Mouse (Mus musculus): Measurements from ENCODE around the gene Shank3. TPM values are rescaled to one million over a fixed set of nuclear protein-coding genes. Genes with fewer than 3 reads are reported as not detected.

The Shank3 gene
- polyA plus RNA-seq, 1 experiment, result 3.0 TPM

DNA sequence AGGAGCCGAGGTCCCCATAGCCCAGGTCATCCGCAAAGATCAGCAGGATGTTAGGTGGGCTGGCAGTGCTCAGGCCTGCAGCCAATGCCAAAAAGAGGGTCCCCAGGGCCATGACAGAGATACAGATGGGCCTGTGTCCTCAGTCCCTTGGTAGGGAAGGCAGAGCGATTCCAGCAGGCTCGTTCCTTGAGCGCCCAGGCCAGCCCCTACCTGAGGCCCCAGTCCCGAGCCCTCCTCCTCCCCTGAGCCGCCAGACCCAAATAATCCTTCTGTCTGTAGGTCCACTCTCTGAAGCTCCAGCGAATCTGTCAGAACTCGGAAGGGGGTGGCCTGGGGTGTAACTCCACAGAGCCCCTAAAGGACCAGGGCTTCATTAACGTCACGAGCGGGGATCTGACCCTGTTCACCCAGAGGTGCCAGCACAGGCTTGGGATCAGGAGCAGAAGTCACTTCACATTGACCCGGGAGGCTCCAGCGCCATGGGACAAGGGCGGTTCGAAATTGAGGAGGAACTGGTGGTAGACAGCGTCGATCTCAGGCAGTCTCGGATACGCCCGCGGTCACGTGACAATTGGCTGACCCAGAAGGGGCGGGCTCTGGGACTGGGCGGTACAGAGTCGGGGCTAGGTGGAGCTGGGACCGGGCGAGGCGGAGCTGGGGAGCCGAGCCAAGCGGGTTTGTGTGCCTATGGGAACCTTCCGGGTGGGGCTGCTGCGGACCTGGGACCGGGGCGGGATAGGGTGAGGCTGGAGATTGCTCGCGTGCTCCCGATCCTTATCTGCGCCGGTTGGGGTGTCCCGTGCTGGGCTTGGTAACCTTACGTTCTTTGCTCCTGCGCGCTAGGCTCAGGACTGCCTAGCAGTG is 23.6 kb upstream of the Shank3 start:
- WGBS, result 10% methylated on average over 44 of the region's 44 CpGs
- peak; percentile 84 for DNase-seq (ENCODE audit: low read depth, low spot score)

DNA sequence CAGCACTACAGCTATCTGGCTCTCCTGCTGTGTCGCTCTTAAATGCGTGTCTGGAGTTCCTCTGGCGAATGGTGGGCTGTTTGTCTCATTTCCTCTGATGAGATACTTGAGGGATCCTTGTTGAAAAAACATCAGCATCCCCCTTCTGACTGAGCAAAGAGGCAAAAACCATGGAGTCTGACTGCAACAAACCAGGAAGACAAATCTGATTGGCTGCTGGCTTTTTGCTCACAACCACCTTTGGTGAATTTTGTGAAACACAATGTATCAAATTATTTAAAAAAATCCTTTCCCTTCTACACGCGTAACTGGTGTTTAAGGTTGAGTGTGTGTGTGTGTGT is 23.0 kb upstream of the Shank3 start:
- DNase-seq (ENCODE audit: low read depth, low spot score), result no peak
- WGBS, result 9% methylated on average over 5 of the region's 5 CpGs

DNA sequence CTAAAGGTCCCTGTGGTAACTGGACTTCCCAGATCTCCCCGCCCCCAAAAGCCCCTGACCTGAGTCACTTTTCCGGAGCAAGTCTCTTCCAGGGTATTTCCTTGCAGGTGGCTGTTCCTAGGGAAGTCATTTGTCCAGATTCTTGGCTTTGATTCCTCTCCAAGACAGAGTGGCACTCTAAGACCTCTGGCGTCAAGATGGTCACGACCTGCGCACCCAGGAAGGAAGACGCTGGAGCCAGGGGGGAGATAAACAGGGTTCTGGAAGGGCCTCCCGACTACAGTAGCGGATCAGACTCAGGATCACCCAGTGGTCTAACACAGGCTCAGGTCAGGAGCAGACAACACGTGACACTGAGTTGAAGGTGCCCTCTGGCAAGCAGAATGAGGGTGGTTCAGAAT is 22.3 kb upstream of the Shank3 start, which contains the start of gene Arsa:
Arsa (minus strand) TSS at position 335 of the 401 bp plus-strand sequence.
- 55% methylated on average over 9 of the region's 9 CpGs for WGBS
- no peak for DNase-seq (ENCODE audit: low read depth, low spot score)

DNA sequence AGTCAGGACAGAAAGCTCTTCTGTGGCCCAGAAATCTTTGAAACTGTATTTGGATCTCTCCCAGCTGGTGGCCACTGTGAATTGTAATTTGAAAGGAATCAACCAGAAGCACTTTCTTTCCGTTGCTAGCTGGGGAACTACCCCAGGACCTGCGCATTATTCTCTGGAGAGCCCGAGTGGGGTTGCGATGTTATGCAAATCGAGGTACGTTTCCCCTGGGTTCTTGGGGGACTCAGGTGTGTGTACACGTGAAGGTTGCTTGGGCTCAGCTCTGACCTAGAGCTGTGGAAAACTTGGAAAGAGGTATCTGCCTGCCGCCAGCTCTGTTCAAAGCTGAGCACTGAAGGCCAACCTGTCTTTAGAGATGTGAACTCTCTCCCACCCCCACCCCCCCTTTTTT is 21.6 kb upstream of the Shank3 start:
- 79% methylated on average over 8 of the region's 8 CpGs for whole genome bisulfite sequencing

DNA sequence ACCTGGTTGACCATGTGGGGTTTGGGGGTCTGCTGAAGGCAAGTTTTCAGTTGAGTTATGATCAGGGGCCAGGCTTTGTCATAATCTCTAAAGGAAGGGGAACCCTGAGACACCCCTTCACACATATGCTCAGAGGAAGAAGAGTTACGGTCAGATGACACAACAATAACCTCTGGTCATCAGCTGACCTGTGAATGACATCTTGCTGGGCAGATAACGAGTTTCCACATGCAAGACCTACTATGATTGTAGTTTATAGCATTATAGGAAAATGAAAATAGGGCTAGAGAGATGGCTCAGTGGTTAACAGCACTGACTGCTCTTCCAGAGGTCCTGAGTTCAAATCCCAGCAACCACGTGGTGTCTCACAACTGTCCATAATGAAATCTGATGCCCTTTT is 20.8 kb upstream of the Shank3 start:
- no peak for DNase-seq (ENCODE audit: low read depth, low spot score)
- WGBS, result 84% methylated on average over 3 of the region's 3 CpGs

More for the DNA sequence above, 21.6 kb upstream of the Shank3 start:
- DNase-seq (ENCODE audit: low read depth, low spot score), result no peak

DNA sequence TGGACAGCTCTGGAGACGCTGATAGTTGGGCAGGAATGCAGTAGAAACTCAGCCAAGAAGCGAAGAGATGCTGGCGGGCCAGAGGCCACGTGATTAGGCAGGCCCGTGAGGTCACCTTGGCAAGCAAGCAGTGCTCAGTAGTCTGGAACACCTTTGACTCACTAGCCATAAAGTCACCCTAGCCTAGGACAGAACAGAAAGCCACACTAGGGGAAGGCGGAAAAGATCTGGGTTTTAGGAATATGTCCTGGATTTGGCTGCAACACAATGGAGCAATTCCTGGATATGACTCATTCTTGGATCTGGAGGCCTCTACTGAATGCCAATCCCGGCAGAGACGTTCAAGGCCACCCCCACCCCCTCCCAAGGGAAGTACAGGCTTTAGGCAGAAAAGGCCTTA is 18.8 kb upstream of the Shank3 start:
- peak; percentile 57 for DNase-seq (ENCODE audit: low read depth, low spot score)
- WGBS, result 20% methylated on average over 8 of the region's 8 CpGs

DNA sequence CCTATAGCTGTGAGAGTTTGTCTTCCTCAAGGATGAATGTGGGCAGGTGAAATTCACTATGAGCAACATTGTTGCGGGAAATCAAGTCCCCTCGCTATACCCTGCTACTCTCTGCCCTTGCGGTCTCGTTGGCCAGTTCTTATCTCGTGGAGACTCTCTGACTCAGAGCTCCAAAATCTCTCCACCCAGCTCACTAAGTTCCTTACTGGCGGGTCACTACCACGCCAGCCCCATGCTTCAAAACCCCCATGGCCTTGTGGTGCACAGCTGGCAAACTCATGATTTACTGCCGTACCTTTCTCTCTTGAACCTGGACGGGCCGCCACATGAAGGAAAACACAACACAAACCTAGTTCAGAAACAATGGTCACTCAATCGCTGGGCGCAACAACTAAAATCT is 11.2 kb upstream of the Shank3 start:
- 66% methylated on average over 12 of the region's 12 CpGs for WGBS
- DNase-seq (ENCODE audit: low read depth, low spot score), result no peak

DNA sequence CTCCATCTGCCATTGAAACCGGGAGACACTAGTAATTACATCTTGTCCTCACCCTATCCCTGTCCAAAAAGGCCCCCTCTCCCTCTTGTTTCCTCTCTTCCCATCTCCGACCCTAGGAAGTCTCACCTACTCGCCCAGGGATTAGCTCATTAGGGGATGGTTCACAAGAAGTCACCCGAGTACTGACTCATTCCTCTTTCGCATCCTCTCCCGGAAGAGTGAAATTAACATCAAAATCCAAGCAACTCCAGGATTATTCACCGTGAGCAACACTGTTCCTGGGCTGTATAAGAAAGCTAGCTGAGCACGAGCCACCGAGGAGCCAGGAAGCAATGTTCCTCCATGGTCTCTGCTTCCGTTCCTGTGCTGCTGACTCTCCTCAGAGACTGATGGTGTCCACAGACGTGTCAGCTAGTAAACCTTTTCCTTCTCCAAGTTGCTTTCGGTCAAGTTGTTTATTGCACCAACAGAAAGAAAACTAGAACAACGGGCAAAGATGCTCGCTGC is 10.8 kb upstream of the Shank3 start:
- no peak for DNase-seq (ENCODE audit: low read depth, low spot score)
- 48% methylated on average over 14 of the region's 14 CpGs for WGBS

DNA sequence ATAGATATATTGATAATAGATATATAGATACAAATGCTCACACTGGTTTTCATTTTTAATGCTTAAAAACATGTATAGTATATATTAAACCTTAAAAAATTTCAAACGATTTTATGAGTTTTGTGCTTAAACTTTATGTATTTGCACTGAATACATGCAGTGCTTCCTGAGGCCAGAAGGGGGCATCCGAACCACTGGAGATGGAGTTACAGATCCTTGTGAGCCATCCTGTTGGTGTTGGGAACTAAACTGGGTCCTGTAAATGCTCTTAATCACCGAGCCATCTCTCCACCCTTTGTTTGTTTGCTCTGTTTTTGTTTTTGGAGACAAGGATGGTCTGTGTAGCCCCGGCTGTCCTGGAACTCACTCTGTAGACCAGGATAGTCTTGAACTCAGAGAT is 4.5 kb upstream of the Shank3 start:
- WGBS, result 73% methylated on average over 4 of the region's 4 CpGs
- no peak for DNase-seq (ENCODE audit: low read depth, low spot score)

DNA sequence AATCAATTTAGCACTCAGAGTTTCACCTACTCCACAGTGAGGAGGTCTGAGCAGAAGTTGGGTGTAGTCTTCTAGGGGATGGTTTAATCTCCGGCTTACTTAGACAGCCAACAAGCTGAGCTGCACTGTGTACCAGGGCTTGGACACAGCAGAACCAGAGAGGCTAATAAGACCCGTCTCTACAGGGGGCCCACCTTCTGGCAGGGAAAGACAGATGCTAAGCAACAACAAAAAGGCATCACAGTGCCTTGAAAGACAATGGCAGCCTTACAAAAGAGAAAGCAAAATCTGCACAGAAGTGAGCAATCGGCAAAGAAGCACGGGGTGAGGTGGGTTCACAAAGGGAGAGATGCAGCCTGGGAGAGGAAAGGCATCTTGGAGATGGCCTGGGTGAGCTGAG is 3.3 kb upstream of the Shank3 start:
- no peak for DNase-seq (ENCODE audit: low read depth, low spot score)
- 65% methylated on average over 4 of the region's 4 CpGs for WGBS

DNA sequence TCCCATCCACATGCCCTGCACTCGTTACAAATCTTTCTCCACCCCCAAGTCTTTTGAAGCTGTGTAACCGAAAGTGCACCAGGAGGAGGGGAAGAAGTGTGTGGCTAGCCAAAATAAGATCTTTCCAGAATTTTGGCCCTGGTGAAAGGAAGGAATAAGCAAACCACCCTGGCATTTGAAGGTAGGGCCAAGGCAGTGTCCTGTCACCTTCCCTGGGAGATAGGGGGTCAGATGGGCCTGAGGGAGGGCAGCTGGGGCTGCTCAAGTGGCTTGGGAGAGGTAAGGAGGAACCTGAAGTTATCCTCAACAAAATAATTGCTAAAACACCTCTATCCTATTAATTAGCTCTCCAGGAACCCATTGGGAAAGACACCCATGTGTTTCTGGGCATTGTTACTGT is 2.6 kb upstream of the Shank3 start:
- no peak for DNase-seq (ENCODE audit: low read depth, low spot score)
- 35% methylated on average over 2 of the region's 2 CpGs for WGBS

DNA sequence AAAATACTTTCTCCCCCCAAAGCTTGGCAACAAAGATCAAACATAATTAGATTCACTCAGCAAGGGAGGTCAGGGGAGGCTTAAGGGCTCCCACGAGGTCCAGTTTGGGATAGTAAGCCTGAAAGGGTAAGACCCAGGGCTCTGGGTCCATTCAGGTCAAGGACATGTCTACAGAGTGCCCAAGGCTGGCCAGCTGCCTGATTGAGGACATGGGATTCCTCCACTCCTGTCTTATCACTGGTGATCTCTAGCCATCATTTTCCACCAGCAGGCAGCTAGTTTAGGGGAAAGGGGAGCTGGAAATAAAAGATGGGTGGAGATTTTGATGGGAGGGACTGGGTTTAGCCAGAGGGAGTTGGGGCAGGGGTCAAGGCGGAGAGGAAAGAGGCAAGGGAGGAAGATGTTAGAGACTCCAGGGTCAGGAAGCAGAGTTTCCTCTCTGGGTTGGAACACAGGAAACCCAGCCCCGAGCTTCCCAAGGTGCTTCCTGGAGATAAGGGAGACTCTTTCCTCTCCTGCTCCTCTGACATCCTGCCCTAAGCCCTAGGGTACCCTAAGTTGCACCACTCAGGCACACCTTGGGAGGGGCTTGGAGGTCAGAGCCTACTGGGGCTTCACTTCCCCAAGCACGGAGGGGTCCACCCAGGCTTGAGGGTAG is 1.9 kb upstream of the Shank3 start:
- DNase-seq (ENCODE audit: low read depth, low spot score), result no peak
- WGBS, result 22% methylated on average over 4 of the region's 4 CpGs

DNA sequence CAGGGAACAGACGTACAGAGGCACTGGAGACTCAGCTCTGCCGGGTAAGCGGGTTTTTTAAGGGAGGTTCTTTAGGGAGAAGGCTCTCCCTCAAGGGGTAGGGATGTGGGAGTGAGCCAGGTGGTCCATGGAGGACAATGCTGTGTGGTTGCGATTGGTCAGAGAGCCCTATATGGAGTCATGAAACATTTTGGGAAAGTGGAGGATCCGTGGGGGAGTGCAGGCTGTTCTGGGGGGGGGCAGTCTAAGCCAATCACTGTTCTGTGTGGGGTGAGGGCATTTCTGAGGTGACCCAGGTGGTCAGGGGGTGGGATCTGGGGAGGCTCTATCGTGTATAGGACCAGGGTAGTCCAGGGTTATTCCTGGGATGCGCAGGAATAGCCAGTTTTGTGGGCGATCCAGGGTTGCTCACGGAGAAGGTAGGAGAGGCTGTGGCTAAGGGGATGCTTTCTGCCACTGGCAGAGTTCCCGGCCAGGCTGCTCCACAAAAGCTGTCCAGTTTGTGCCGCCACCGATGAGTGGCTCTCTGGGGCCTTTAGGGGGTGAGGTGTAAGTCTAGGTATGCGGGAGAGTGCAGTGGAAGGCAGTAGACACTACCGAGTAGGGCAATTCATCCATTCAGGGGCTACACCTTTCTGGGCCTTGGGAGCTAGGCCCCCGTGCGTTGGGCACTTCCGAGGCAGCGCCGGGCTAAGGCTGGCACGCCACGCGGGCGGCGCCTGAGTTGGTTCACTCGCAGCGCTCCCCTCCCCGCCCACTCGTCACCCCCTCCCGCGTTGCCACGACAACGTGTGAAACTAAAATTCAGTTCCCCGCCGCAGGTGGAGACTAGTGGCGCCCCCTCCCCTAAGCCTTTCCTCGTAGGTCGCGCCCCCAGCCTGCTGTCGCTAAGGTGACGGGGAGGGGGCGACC is 1.1 kb upstream of the Shank3 start:
- no peak for DNase-seq (ENCODE audit: low read depth, low spot score)
- WGBS, result 5% methylated on average over 41 of the region's 41 CpGs

DNA sequence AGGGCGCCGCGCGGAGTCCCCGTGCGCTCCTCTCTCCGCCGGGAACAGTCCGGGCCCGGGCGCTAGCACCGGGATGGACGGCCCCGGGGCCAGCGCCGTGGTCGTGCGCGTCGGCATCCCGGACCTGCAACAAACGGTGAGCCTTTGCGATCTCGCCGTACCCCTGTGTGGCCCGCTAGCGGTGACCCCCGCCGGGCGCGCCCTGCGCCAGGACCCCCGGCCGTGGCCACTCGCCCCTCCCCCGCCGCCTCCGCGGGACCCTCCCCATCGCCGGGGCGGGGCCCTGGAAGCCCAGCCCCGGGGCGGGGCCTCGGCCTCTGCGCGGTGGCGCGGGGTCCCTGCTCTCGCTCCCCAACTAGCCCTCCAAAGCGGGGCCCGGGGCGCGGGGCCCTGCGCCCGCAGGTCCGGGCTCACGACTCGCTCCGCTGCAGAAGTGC is 379 bp downstream of the Shank3 start:
- 2% methylated on average over 57 of the region's 60 CpGs for WGBS
- DNase-seq (ENCODE audit: low read depth, low spot score), result no peak

DNA sequence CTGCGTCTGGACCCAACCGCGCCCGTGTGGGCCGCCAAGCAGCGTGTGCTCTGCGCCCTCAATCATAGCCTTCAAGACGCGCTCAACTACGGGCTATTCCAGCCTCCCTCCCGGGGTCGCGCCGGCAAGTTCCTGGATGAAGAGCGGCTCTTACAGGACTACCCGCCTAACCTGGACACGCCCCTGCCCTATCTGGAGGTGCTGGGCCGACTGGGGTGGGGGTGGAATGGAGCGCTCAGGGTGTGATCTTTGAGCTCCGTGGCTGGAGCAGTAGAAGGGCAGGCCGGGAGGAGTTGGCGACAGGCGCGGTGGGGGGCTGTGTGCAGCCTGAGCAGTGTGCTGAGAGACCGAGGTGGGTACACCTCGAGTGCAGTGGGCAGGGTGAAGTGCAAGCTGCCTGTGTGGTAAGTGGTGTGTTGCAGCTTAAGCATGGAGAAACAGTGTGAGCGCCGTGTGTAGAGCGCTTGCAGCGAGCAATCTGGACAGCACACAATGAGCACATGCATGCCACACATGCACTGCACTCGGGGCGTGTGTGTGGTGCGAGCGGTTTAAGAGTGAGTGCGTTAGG is 883 bp downstream of the Shank3 start:
- 6% methylated on average over 35 of the region's 35 CpGs for WGBS
- no peak for DNase-seq (ENCODE audit: low read depth, low spot score)

DNA sequence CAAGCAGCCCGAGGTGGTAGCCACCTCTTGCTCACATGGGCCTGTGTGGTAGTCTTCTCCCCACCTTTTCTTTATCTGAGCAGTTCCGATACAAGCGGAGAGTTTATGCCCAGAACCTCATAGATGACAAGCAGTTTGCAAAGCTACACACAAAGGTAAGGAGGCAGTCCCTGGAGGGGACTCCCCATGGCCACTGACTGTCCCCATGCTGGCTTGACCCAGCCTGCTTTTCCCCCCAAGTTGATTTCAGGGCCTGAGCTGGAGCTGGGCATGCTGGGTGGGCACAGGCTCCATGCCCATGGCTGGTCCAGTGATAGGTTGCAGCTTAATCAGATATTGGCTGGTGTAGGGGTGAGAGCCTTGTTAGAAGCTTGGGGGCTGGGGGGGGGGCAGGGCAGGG is 1.9 kb downstream of the Shank3 start:
- WGBS, result 89% methylated on average over 3 of the region's 3 CpGs
- no peak for DNase-seq (ENCODE audit: low read depth, low spot score)

DNA sequence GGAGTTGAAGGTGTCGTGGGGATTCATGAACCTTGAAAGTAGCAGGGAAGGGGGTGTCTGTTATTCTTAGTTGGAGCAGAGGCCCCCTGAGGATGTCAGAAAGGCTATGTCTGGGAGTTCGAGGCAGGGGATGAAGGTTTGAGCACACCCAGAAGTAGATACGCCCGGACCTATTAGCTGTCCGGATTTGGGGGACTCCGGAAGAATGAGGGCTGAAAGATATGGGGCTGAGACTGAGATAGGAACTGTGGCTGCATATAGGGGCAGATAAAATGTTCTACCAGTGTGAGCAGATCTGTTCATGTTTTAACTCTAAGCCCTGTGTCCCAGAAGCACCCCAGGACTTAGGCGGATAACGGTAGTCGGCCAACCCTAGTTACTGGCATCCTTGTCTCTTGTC is 5.4 kb downstream of the Shank3 start:
- WGBS, result 88% methylated on average over 9 of the region's 9 CpGs
- DNase-seq (ENCODE audit: low read depth, low spot score), result no peak

DNA sequence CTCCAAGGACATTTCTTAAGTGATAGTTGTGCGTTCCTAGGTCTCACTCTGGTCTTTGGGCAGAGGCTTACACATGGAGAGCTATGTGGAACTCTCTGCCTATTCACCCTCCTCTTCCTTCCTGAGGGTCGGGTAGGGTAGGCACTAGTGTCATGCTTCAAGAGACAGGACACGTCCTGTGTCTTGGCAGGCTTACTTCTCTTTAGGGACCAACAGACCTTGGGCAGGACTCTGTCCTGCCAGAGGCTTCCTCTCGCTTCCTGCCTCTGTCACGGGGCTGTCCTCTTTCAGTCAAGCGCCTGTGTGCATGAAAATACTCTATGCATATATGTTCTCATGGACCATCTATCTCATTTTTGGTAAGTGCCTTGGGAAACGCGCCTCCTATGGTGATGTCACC is 8.3 kb downstream of the Shank3 start:
- DNase-seq (ENCODE audit: low read depth, low spot score), result no peak

DNA sequence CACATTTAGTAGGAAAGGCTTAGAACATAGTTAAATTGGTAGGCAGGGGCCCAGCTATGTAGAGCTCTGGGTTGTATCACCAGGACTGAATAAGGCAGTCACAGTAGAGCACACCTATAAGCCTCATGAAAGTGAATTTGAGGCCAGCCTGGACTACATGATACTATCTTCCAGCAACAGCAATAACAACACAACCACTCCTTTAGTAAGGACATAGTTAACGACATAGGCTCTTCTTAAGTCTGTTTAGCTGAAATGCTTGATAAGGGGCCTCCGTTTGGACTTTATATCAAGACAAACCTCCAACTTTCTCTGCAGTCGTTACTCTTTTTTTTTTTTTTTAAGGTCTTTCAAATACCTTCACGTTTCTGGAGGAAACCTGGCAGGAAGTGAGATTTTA is 13.3 kb downstream of the Shank3 start:
- DNase-seq (ENCODE audit: low read depth, low spot score), result no peak

More for the DNA sequence above, 8.3 kb downstream of the Shank3 start:
- 79% methylated on average over 8 of the region's 8 CpGs for WGBS

DNA sequence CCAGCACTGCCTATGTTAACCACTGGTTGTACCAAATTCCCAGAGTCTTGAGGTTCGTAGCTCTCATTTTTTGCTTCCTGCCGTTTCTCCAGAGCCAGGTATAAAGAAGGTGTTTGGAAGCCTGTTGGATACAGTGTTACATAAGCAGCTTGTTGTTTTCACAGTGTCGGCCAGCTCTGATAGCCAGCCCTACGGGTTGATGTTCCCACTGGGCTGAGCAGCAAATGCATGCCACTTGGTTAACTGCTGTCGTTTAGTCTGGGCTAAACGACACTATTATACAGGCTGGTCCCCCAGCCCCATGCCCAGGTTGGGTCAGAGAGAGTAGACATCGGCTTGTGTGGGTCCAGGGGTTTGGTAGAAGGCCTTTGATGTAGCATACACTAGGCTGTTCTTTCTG is 22.5 kb downstream of the Shank3 start:
- no peak for DNase-seq (ENCODE audit: low read depth, low spot score)
- WGBS, result 64% methylated on average over 7 of the region's 7 CpGs

More for the DNA sequence above, 13.3 kb downstream of the Shank3 start:
- WGBS, result 48% methylated on average over 4 of the region's 4 CpGs

Measured in large intestine, adult 2 months (tissue).